Mouse (Mus musculus) neural tube, embryonic 11.5 days (tissue): ENCODE measurements around the gene Psmd14. TPM values are rescaled to one million over a fixed set of nuclear protein-coding genes. Genes with fewer than 3 reads are reported as not detected.
A peak's percentile ranks its signal among the peaks of the same experiment; 100 is the strongest.

ENCODE experiments used
- ATAC-seq: fragments of 200-750 bp; cut with Nextera tagmentation; 2 replicates; pipeline ENCODE4 v1.8.0; 2017; ENCODE audit warnings: moderate number of reproducible peaks, mild to moderate bottlenecking, moderate TSS enrichment, moderate library complexity; ENCODE audit not compliant: insufficient read depth, low FRiP score, low TSS enrichment
- DNase-seq: peaks from one replicate; pipeline ENCODE4 v3.0.0-alpha.2; 2015; ENCODE audit warnings: low spot score
- H3K27ac ChIP-seq: fragments of 300-500 bp; sonication (generic); 2 replicates; pipeline ENCODE4 v1.5.1; 2014; ENCODE audit warnings: low read depth, mild to moderate bottlenecking, low read length
- H3K27me3 ChIP-seq: fragments of 300-500 bp; sonication (generic); 2 replicates; pipeline ENCODE4 v1.6.1; 2014; ENCODE audit warnings: mild to moderate bottlenecking, low read length, mixed read lengths; ENCODE audit not compliant: control insufficient read depth, insufficient read depth
- H3K36me3 ChIP-seq: fragments of 300-500 bp; sonication (generic); 2 replicates; pipeline ENCODE4 v1.6.1; 2014; ENCODE audit warnings: mild to moderate bottlenecking, low read length, moderate library complexity, mixed read lengths; ENCODE audit not compliant: control insufficient read depth, insufficient read depth
- H3K4me1 ChIP-seq: fragments of 300-500 bp; sonication (generic); 2 replicates; pipeline ENCODE4 v1.6.1; 2014; ENCODE audit warnings: low read length, mixed read lengths; ENCODE audit not compliant: control insufficient read depth, insufficient read depth
- H3K4me2 ChIP-seq: fragments of 300-500 bp; sonication (generic); 2 replicates; pipeline ENCODE4 v1.6.1; 2014; ENCODE audit warnings: low read depth, mild to moderate bottlenecking, moderate library complexity
- H3K4me3 ChIP-seq: fragments of 300-500 bp; sonication (generic); 2 replicates; pipeline ENCODE4 v1.5.1; 2014; ENCODE audit warnings: low read depth, low read length
- H3K9ac ChIP-seq: fragments of 300-500 bp; sonication (generic); 2 replicates; pipeline ENCODE4 v1.6.1; 2014; ENCODE audit warnings: mild to moderate bottlenecking, low read length
- H3K9me3 ChIP-seq: fragments of 300-500 bp; sonication (generic); 2 replicates; pipeline ENCODE4 v1.6.1; 2016; ENCODE audit warnings: low read length; ENCODE audit not compliant: control insufficient read depth
- WGBS: fragments of 180-500 bp; shearing (Covaris S2); extraction: QIAGEN DNeasy Blood & Tissue Kit; methylation state at CpG from one replicate; pipeline ENCODE4 v1.1.7; 2014; 5-methylcytosine and 5-hydroxymethylcytosine counted together
- polyA plus RNA-seq: library from polyadenylated mRNA; unstranded; fragments of >200 nt; fragmentation: Nextera tagmentation; extraction: Ambion mirVana; gene quantifications from 2 replicates; pipeline ENCODE4 v1.2.1, GENCODE M21; 2014

Psmd14 gene
- 268 TPM in 2 replicates for polyA plus RNA-seq

- DNase-seq (peak; percentile 87), ATAC-seq (peak; percentile 97)
- Histone ChIP-seq H3K9ac (peak within 1 kb of the TSS; percentile 90), H3K4me1 (no peaks in the 10 kb centered on the region), H3K4me2 (peak within 1 kb of the TSS; percentile 61), H3K4me3 (peak within 1 kb of the TSS; percentile 90), H3K36me3 (no peaks in the 10 kb centered on the region), H3K27me3 (no peaks in the 10 kb centered on the region), H3K27ac (peak within 1 kb of the TSS; percentile 74), H3K9me3 (no peaks in the 10 kb centered on the region)
- 6% methylated on average over 43 of the region's 52 CpGs for WGBS
These were observed at the start of gene Psmd14 for GRCm38 (mm10) chr2:61711108-61712040. Psmd14 (plus strand) TSS chr2:61711694.

- ATAC-seq (no peak), DNase-seq (no peak)
- Histone ChIP-seq H3K27ac (no peak overlapping the region), H3K4me3 (no peak overlapping the region), H3K9me3 (no peaks in the 10 kb centered on the region), H3K36me3 (no peaks in the 10 kb centered on the region), H3K4me2 (no peak overlapping the region), H3K9ac (no peak overlapping the region), H3K4me1 (no peaks in the 10 kb centered on the region), H3K27me3 (no peaks in the 10 kb centered on the region)
- 86% methylated on average over 10 of the region's 10 CpGs for WGBS
These were observed 48.7 kb upstream of the Psmd14 start for GRCm38 (mm10) chr2:61662833-61663232.

- ATAC-seq (no peak), DNase-seq (no peak)
- Histone ChIP-seq H3K4me2 (no peak overlapping the region), H3K36me3 (no peaks in the 10 kb centered on the region), H3K9me3 (no peaks in the 10 kb centered on the region), H3K27me3 (no peaks in the 10 kb centered on the region), H3K4me3 (no peak overlapping the region), H3K27ac (no peak overlapping the region), H3K9ac (no peak overlapping the region), H3K4me1 (no peaks in the 10 kb centered on the region)
- 63% methylated on average over 10 of the region's 10 CpGs for WGBS
These were observed 47.8 kb upstream of the Psmd14 start for GRCm38 (mm10) chr2:61663573-61664241.

- H3K36me3 ChIP-seq, result no peaks in the 10 kb centered on the region
- H3K9me3 ChIP-seq, result no peaks in the 10 kb centered on the region
- H3K4me1 ChIP-seq, result no peaks in the 10 kb centered on the region
- DNase-seq (no peak), ATAC-seq (no peak)
- no peak overlapping the region for H3K9ac ChIP-seq
- no peaks in the 10 kb centered on the region for H3K27me3 ChIP-seq
- WGBS, result 84% methylated on average over 7 of the region's 7 CpGs
- H3K4me2 ChIP-seq, result no peak overlapping the region
- no peak overlapping the region for H3K27ac ChIP-seq
- no peak overlapping the region for H3K4me3 ChIP-seq
These were observed 44.1 kb upstream of the Psmd14 start for GRCm38 (mm10) chr2:61667420-61667819.

- Histone ChIP-seq H3K4me2 (no peak overlapping the region), H3K4me1 (no peaks in the 10 kb centered on the region), H3K9ac (no peak overlapping the region), H3K27me3 (no peaks in the 10 kb centered on the region), H3K9me3 (no peaks in the 10 kb centered on the region), H3K36me3 (no peaks in the 10 kb centered on the region), H3K4me3 (no peak overlapping the region), H3K27ac (no peak overlapping the region)
- ATAC-seq (no peak), DNase-seq (peak; percentile 20)
- WGBS, result 29% methylated on average over 4 of the region's 4 CpGs
These were observed 43.2 kb upstream of the Psmd14 start for GRCm38 (mm10) chr2:61668260-61668659.

GRCm38 (mm10) chr2:61674555-61674954 is 36.9 kb upstream of the Psmd14 start:
- 91% methylated on average over 3 of the region's 3 CpGs for WGBS
- H3K9ac ChIP-seq, result no peak overlapping the region
- ATAC-seq (no peak), DNase-seq (no peak)
- H3K27ac ChIP-seq, result no peak overlapping the region
- no peaks in the 10 kb centered on the region for H3K9me3 ChIP-seq
- H3K4me2 ChIP-seq, result no peak overlapping the region
- H3K4me3 ChIP-seq, result no peak overlapping the region
- no peaks in the 10 kb centered on the region for H3K27me3 ChIP-seq
- no peaks in the 10 kb centered on the region for H3K36me3 ChIP-seq
- H3K4me1 ChIP-seq, result no peaks in the 10 kb centered on the region

- Histone ChIP-seq H3K36me3 (no peaks in the 10 kb centered on the region), H3K9me3 (no peaks in the 10 kb centered on the region), H3K4me2 (no peak overlapping the region), H3K4me1 (no peaks in the 10 kb centered on the region), H3K9ac (no peak overlapping the region), H3K4me3 (no peak overlapping the region), H3K27ac (no peak overlapping the region), H3K27me3 (no peaks in the 10 kb centered on the region)
- WGBS, result 87% methylated on average over 1 of the region's 1 CpGs
- no peak for ATAC-seq
- no peak for DNase-seq
These were observed 29.9 kb upstream of the Psmd14 start for GRCm38 (mm10) chr2:61681572-61681971.

- no peaks in the 10 kb centered on the region for H3K4me1 ChIP-seq
- no peaks in the 10 kb centered on the region for H3K27me3 ChIP-seq
- H3K9me3 ChIP-seq, result no peaks in the 10 kb centered on the region
- no peak overlapping the region for H3K4me2 ChIP-seq
- WGBS, result 85% methylated on average over 1 of the region's 1 CpGs
- no peak overlapping the region for H3K4me3 ChIP-seq
- no peaks in the 10 kb centered on the region for H3K36me3 ChIP-seq
- DNase-seq (no peak), ATAC-seq (no peak)
- H3K9ac ChIP-seq, result no peak overlapping the region
- no peak overlapping the region for H3K27ac ChIP-seq
These were observed 25.0 kb upstream of the Psmd14 start for GRCm38 (mm10) chr2:61686533-61686932.
